Mouse (Mus musculus) cerebral cortex, adult 2 months (tissue): ENCODE data around the gene 1520401A03Rik.

Experiments
- WGBS: fragments of 180-500 bp; shearing (Covaris S2); methylation state at CpG from one replicate; pipeline ENCODE4 v1.1.7; 2018; 5-methylcytosine and 5-hydroxymethylcytosine counted together

1520401A03Rik gene

GRCm38 (mm10) chr17:23742941-23743340 is 20.4 kb upstream of the 1520401A03Rik start:
- WGBS: 72% methylated on average over 12 of the region's 12 CpGs

- 8% methylated on average over 44 of the region's 44 CpGs for WGBS
Observed at GRCm38 (mm10) chr17:23742210-23742793, 19.7 kb upstream of the 1520401A03Rik start.

- 47% methylated on average over 38 of the region's 38 CpGs for WGBS
Observed at GRCm38 (mm10) chr17:23741359-23742209, 19.0 kb upstream of the 1520401A03Rik start.

GRCm38 (mm10) chr17:23740598-23741021 is 18.0 kb upstream of the 1520401A03Rik start, which contains the start of gene Paqr4:
TSS of gene Paqr4 (minus strand) at chr17:23740867.
- 6% methylated on average over 13 of the region's 13 CpGs for WGBS

GRCm38 (mm10) chr17:23740136-23740584 is 17.6 kb upstream of the 1520401A03Rik start:
- under 1% methylated on average over 46 of the region's 46 CpGs for WGBS

GRCm38 (mm10) chr17:23739202-23740135 is 16.9 kb upstream of the 1520401A03Rik start:
- WGBS: 2% methylated on average over 48 of the region's 48 CpGs

GRCm38 (mm10) chr17:23738836-23739201 is 16.2 kb upstream of the 1520401A03Rik start:
- 60% methylated on average over 2 of the region's 2 CpGs for WGBS

- WGBS: 78% methylated on average over 15 of the region's 15 CpGs
Observed at GRCm38 (mm10) chr17:23737493-23738445, 15.2 kb upstream of the 1520401A03Rik start.

- 40% methylated on average over 1 of the region's 1 CpGs for WGBS
Observed at GRCm38 (mm10) chr17:23734341-23734740, 11.8 kb upstream of the 1520401A03Rik start.

- 43% methylated on average over 1 of the region's 1 CpGs for WGBS
Observed at GRCm38 (mm10) chr17:23730441-23730840, 7.9 kb upstream of the 1520401A03Rik start.

- under 1% methylated on average over 19 of the region's 20 CpGs for WGBS
Observed at GRCm38 (mm10) chr17:23726758-23727142, 4.2 kb upstream of the 1520401A03Rik start.

- WGBS: under 1% methylated on average over 72 of the region's 73 CpGs
Observed at GRCm38 (mm10) chr17:23725999-23726757, 3.6 kb upstream of the 1520401A03Rik start, which contains the start of gene Pkmyt1. TSS of gene Pkmyt1 (plus strand) at chr17:23726336.

- 60% methylated on average over 4 of the region's 4 CpGs for WGBS
Observed at GRCm38 (mm10) chr17:23725477-23725876, 2.9 kb upstream of the 1520401A03Rik start.

- WGBS: 92% methylated on average over 2 of the region's 2 CpGs
Observed at GRCm38 (mm10) chr17:23721886-23722285, 697 bp downstream of the 1520401A03Rik start.

GRCm38 (mm10) chr17:23719455-23719854 is 3.1 kb downstream of the 1520401A03Rik start:
- WGBS: 43% methylated on average over 1 of the region's 1 CpGs

- WGBS: 83% methylated on average over 2 of the region's 2 CpGs
Observed at GRCm38 (mm10) chr17:23717003-23717402, 5.6 kb downstream of the 1520401A03Rik start.

GRCm38 (mm10) chr17:23706212-23706611 is 16.4 kb downstream of the 1520401A03Rik start:
- 16% methylated on average over 3 of the region's 3 CpGs for WGBS

GRCm38 (mm10) chr17:23705525-23706104 is 17.0 kb downstream of the 1520401A03Rik start:
- 81% methylated on average over 7 of the region's 7 CpGs for WGBS

GRCm38 (mm10) chr17:23704741-23705140 is 17.8 kb downstream of the 1520401A03Rik start:
- WGBS: 34% methylated on average over 7 of the region's 7 CpGs
